Mouse (Mus musculus) kidney, adult 2 months (tissue): ENCODE data around the gene Lonp2. TPM values are rescaled to one million over a fixed set of nuclear protein-coding genes. Genes with fewer than 3 reads are reported as not detected.

Experiments
- DNase-seq: peaks from one replicate; pipeline ENCODE4 v3.0.0; 2021
- H3K27ac ChIP-seq: fragments of 200-500 bp; 2 replicates; pipeline ENCODE4 v1.5.1; 2012; ENCODE audit warnings: low read depth, low read length, control low read depth, inconsistent platforms; ENCODE audit not compliant: insufficient read depth
- H3K27me3 ChIP-seq: fragments of 200-500 bp; replicated peaks from 2 replicates; pipeline ENCODE4 v1.6.1; 2012; ENCODE audit warnings: mild to moderate bottlenecking, moderate library complexity, low read length, inconsistent platforms; ENCODE audit not compliant: control insufficient read depth, insufficient read depth
- H3K36me3 ChIP-seq: fragments of 200-500 bp; 2 replicates; pipeline ENCODE4 v1.6.1; 2012; ENCODE audit warnings: mild to moderate bottlenecking, moderate library complexity, low read length, inconsistent platforms; ENCODE audit not compliant: control insufficient read depth, insufficient read depth
- H3K4me1 ChIP-seq: fragments of 200-500 bp; 2 replicates; pipeline ENCODE4 v1.6.1; 2011; ENCODE audit warnings: low read length; ENCODE audit not compliant: control insufficient read depth, insufficient read depth
- H3K4me3 ChIP-seq: fragments of 200-500 bp; 2 replicates; pipeline ENCODE4 v1.5.1; 2011; ENCODE audit warnings: mild to moderate bottlenecking, low read depth, low read length, control low read depth; ENCODE audit not compliant: insufficient read depth
- CTCF ChIP-seq: fragments of 200-500 bp; conservative IDR thresholded peaks from 2 replicates; pipeline ENCODE4 v1.5.1; 2011; ENCODE audit warnings: low read depth, mild to moderate bottlenecking, control low read depth, low read length, moderate library complexity, mixed read lengths; ENCODE audit not compliant: insufficient read depth, insufficient read length
- POLR2A ChIP-seq: fragments of 200-500 bp; IDR thresholded peaks from one replicate; pipeline ENCODE4 v1.6.1; 2011; ENCODE audit warnings: low read depth, low read length, control low read depth
- WGBS: fragments of 180-500 bp; shearing (Covaris S2); methylation state at CpG from one replicate; pipeline ENCODE4 v1.1.7; 2018; 5-methylcytosine and 5-hydroxymethylcytosine counted together
- polyA plus RNA-seq: library from polyadenylated mRNA; depleted of rRNA; stranded (reverse); fragments of >200 nt; gene quantifications from 2 replicates; pipeline ENCODE4 v1.2.3, GENCODE M21; 2012; rRNA removed

The Lonp2 gene
- polyA plus RNA-seq, 1 experiment: 82.9 TPM

- 72% methylated on average over 6 of the region's 6 CpGs for WGBS
- H3K4me3 ChIP-seq: no peak overlapping the region
- H3K27me3 ChIP-seq: no peaks in the 10 kb centered on the region
- DNase-seq: peak; percentile 31
- TF ChIP-seq POLR2A: no peak
- no peak for TF ChIP-seq CTCF
- H3K36me3 ChIP-seq: no peaks in the 10 kb centered on the region
- H3K4me1 ChIP-seq: peaks cover 12% of the 10 kb centered on the region; the same call in 1 of the 2 replicates
- H3K27ac ChIP-seq: no peak overlapping the region
Measured at GRCm38 (mm10) chr8:86760746-86761145, 136.9 kb downstream of the Lonp2 start.

DNA sequence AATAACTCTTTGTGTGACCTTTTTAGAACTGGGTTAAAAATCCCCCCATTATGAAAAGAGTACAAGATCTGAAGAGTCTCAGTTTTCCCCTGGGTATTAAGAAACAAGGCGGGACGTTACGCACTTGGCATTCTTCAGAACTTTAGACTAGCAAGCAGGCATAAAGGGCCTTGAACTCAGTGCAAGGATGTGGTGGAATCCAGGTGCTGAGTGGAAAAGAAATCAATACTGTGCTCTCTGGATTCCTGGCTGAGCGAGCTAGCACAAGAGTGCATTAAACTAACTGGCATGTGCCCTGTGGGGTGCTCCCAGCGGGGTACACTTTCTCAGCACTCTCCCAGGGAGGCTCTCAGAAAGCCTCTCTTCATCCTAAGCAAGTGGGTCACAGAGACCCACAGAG lies 139.0 kb downstream of the Lonp2 start:
- Histone ChIP-seq H3K27me3 (no peaks in the 10 kb centered on the region), H3K4me1 (peaks cover 15% of the 10 kb centered on the region), H3K27ac (no peak overlapping the region), H3K4me3 (no peak overlapping the region), H3K36me3 (no peaks in the 10 kb centered on the region)
- TF ChIP-seq POLR2A: no peak
- WGBS: 85% methylated on average over 5 of the region's 5 CpGs
- no peak for DNase-seq

GRCm38 (mm10) chr8:86765155-86765554 lies 141.3 kb downstream of the Lonp2 start:
- no peak for DNase-seq
- H3K27ac ChIP-seq: no peak overlapping the region
- no peaks in the 10 kb centered on the region for H3K27me3 ChIP-seq
- no peak for TF ChIP-seq POLR2A
- no peak for TF ChIP-seq CTCF
- peaks cover 12% of the 10 kb centered on the region for H3K4me1 ChIP-seq
- no peaks in the 10 kb centered on the region for H3K36me3 ChIP-seq
- no peak overlapping the region for H3K4me3 ChIP-seq
- WGBS: 89% methylated on average over 10 of the region's 10 CpGs

- Histone ChIP-seq H3K36me3 (no peaks in the 10 kb centered on the region), H3K27ac (no peak overlapping the region), H3K4me1 (peaks cover 15% of the 10 kb centered on the region), H3K4me3 (no peak overlapping the region), H3K27me3 (no peaks in the 10 kb centered on the region)
- DNase-seq: no peak
- WGBS: 93% methylated on average over 8 of the region's 8 CpGs
- TF ChIP-seq POLR2A (no peak), CTCF (no peak)
Measured at GRCm38 (mm10) chr8:86765669-86766068, 141.8 kb downstream of the Lonp2 start.

- Histone ChIP-seq H3K36me3 (no peaks in the 10 kb centered on the region), H3K4me1 (peaks cover 15% of the 10 kb centered on the region), H3K4me3 (no peak overlapping the region), H3K27ac (no peak overlapping the region), H3K27me3 (no peaks in the 10 kb centered on the region)
- no peak for TF ChIP-seq CTCF
- no peak for TF ChIP-seq POLR2A
- peak; percentile 77 for DNase-seq
- WGBS: 64% methylated on average over 9 of the region's 9 CpGs
Measured at GRCm38 (mm10) chr8:86766548-86767211, 142.8 kb downstream of the Lonp2 start.

GRCm38 (mm10) chr8:86768499-86768898 lies 144.7 kb downstream of the Lonp2 start:
- H3K4me3 ChIP-seq: no peak overlapping the region
- no peak for DNase-seq
- no peak overlapping the region for H3K27ac ChIP-seq
- H3K27me3 ChIP-seq: no peaks in the 10 kb centered on the region
- TF ChIP-seq CTCF (no peak), POLR2A (no peak)
- 69% methylated on average over 5 of the region's 5 CpGs for WGBS
- H3K36me3 ChIP-seq: no peaks in the 10 kb centered on the region
- peaks cover 15% of the 10 kb centered on the region for H3K4me1 ChIP-seq

DNA sequence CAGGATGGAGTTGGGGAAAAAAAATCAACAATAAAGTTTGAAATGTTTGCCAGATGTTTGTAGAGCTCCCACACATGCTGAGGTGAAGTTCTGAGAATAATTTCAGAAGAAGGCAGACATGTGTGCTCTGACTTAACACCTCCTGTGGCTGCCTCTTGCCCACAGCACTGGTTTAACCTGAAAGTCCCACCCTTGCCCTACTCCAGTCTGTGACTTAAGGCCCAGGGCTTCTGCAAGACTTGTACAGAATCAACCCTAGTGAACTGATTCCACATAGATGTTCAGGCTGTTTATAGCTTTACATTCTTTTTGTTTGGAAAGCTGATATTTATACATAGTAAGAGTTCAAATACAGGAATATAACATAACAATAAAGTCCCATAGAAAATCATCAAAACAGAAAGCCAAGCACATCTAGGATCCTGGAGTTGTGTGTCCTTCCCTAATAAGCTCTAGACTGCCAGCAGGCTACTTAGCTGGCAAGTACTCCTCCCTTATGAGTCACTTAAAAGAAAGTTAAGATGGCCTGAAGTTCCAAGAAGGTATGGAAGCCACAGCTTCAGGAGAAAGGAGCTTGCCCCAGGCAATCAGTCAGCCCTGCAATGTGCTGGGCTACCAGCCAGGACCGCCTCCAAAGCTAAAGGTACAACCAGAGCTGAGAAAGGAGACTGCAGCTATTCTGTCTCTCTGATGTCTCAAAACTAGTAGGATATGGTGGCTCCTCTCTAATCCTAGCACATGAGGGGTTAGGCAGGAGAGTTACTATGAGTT lies 146.3 kb downstream of the Lonp2 start:
- WGBS: 47% methylated on average over 1 of the region's 1 CpGs
- Histone ChIP-seq H3K36me3 (no peaks in the 10 kb centered on the region), H3K4me3 (no peak overlapping the region), H3K4me1 (peaks cover 15% of the 10 kb centered on the region), H3K27me3 (no peaks in the 10 kb centered on the region), H3K27ac (no peak overlapping the region)
- TF ChIP-seq CTCF (no peak), POLR2A (no peak)
- peak; percentile 73 for DNase-seq

Other genes starting within 250 kb of the Lonp2 start
- gene Abcc12, start 43.4 kb upstream of the Lonp2 start, polyA plus RNA-seq: 0.01 and 0.03 TPM in 2 replicates
- gene Gm10638, start 121.7 kb downstream of the Lonp2 start, polyA plus RNA-seq: 1.5 and 2.2 TPM in 2 replicates
- gene Siah1a, start 121.9 kb downstream of the Lonp2 start, polyA plus RNA-seq: 18.4 and 19.8 TPM in 2 replicates